Mouse (Mus musculus) hindbrain, embryonic 16.5 days (tissue): ENCODE measurements around the gene Pdk1. TPM values are rescaled to one million over a fixed set of nuclear protein-coding genes. Genes with fewer than 3 reads are reported as not detected.
"Not testable (repeated sequence)": the region's sequence is repeated elsewhere in the genome, so short reads cannot be mapped to it uniquely, and the experiment has no call there.

Source experiments
- ATAC-seq: fragments of 200-750 bp; cut with Nextera tagmentation; 2 replicates; pipeline ENCODE4 v1.8.0; 2017; ENCODE audit warnings: moderate TSS enrichment, moderate library complexity
- H3K27ac ChIP-seq: fragments of 300-500 bp; sonication (generic); 2 replicates; pipeline ENCODE4 v1.5.1; 2014; ENCODE audit warnings: low read depth, mild to moderate bottlenecking, control low read depth, low read length, moderate library complexity
- H3K27me3 ChIP-seq: fragments of 300-500 bp; sonication (generic); replicated peaks from 2 replicates; pipeline ENCODE4 v1.6.1; 2014; ENCODE audit warnings: low read length; ENCODE audit not compliant: control insufficient read depth, insufficient read depth
- H3K36me3 ChIP-seq: fragments of 300-500 bp; sonication (generic); 2 replicates; pipeline ENCODE4 v1.6.1; 2014; ENCODE audit warnings: mild to moderate bottlenecking, low read length, moderate library complexity, mixed read lengths; ENCODE audit not compliant: control insufficient read depth, insufficient read depth
- H3K4me1 ChIP-seq: fragments of 300-500 bp; sonication (generic); 2 replicates; pipeline ENCODE4 v1.6.1; 2014; ENCODE audit warnings: low read depth, low read length; ENCODE audit not compliant: control insufficient read depth, insufficient read depth
- H3K4me2 ChIP-seq: fragments of 300-500 bp; sonication (generic); 2 replicates; pipeline ENCODE4 v1.6.1; 2014; ENCODE audit warnings: mild to moderate bottlenecking, low read length, control low read depth, moderate library complexity
- H3K4me3 ChIP-seq: fragments of 300-500 bp; sonication (generic); 2 replicates; pipeline ENCODE4 v1.5.1; 2014; ENCODE audit warnings: mild to moderate bottlenecking, low read length, control low read depth, moderate library complexity
- H3K9ac ChIP-seq: fragments of 300-500 bp; sonication (generic); 2 replicates; pipeline ENCODE4 v1.6.1; 2014; ENCODE audit warnings: low read depth, mild to moderate bottlenecking, control low read depth, low read length, moderate library complexity
- H3K9me3 ChIP-seq: fragments of 300-500 bp; sonication (generic); 2 replicates; pipeline ENCODE4 v1.6.1; 2014; ENCODE audit warnings: mild to moderate bottlenecking, low read length, moderate library complexity; ENCODE audit not compliant: control insufficient read depth
- WGBS: fragments of 180-500 bp; shearing (Covaris S2); extraction: QIAGEN DNeasy Blood & Tissue Kit; methylation state at CpG from one replicate; pipeline ENCODE4 v1.1.7; 2014; 5-methylcytosine and 5-hydroxymethylcytosine counted together
- polyA plus RNA-seq: library from polyadenylated mRNA; unstranded; fragments of >200 nt; fragmentation: Nextera tagmentation; extraction: Ambion mirVana; gene quantifications from 2 replicates; pipeline ENCODE4 v1.2.1, GENCODE M21; 2015

Pdk1 gene
- polyA plus RNA-seq, 1 experiment from 2014 or later: 24.0 TPM

DNA sequence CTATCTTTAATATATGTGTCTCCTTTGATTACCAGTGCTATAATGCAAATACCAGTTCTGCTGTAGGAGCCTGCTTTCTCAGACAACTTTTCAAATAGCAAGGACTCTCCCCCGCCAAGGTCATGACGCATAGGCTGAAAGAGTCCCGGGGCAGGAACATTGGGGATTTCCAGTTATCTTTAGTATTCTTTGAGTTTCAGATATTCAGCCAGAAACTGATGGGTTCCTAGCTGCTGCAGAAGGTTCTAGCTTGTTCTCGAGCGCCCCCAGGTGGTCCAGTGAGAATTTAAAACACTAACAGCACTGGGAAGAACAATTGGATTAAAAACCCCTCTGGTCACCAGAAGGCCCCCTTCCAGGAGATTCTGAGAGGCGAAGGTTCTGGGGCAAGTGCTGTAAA is 35.2 kb upstream of the Pdk1 start:
- H3K36me3 ChIP-seq: no peaks in the 10 kb centered on the region
- 46% methylated on average over 6 of the region's 6 CpGs for WGBS
- no peaks in the 10 kb centered on the region for H3K9me3 ChIP-seq
- no peaks in the 10 kb centered on the region for H3K27me3 ChIP-seq
- ATAC-seq: no peak
- no peak overlapping the region for H3K4me3 ChIP-seq
- no peaks in the 10 kb centered on the region for H3K4me1 ChIP-seq
- H3K27ac ChIP-seq: no peak overlapping the region
- H3K4me2 ChIP-seq: no peak overlapping the region
- no peak overlapping the region for H3K9ac ChIP-seq

- no peaks in the 10 kb centered on the region for H3K4me1 ChIP-seq
- 86% methylated on average over 9 of the region's 9 CpGs for WGBS
- H3K9ac ChIP-seq: no peak overlapping the region
- H3K9me3 ChIP-seq: no peaks in the 10 kb centered on the region
- H3K27me3 ChIP-seq: no peaks in the 10 kb centered on the region
- no peak overlapping the region for H3K4me3 ChIP-seq
- no peak overlapping the region for H3K27ac ChIP-seq
- no peak for ATAC-seq
- no peak overlapping the region for H3K4me2 ChIP-seq
- H3K36me3 ChIP-seq: peaks cover 2% of the 10 kb centered on the region; the same call in 1 of the 2 replicates
Observed at GRCm38 (mm10) chr2:71843316-71843715, 29.7 kb upstream of the Pdk1 start.

DNA sequence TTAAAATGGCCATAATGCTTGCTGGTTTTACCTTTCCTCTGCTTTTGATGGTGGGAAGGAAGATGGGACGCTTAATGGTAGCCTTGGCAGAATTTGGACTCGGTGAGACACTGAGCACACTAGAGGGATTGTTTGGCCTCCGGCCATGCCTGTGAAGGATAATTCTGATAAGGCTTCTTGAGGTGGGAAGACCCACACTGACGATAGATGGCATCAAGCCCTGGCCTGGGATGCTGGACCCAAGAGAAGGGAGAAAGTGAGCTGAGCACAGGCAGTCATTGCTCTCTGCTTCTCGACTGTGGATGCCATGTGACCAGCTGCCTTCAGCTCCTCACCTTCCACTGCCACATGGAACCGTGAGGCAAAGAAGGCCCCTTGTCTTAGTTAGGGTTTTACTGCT is 28.1 kb upstream of the Pdk1 start:
- no peaks in the 10 kb centered on the region for H3K9me3 ChIP-seq
- WGBS: 88% methylated on average over 6 of the region's 6 CpGs
- H3K4me2 ChIP-seq: no peak overlapping the region
- peaks cover 2% of the 10 kb centered on the region; the same call in 1 of the 2 replicates for H3K36me3 ChIP-seq
- H3K9ac ChIP-seq: no peak overlapping the region
- no peak overlapping the region for H3K4me3 ChIP-seq
- no peak overlapping the region for H3K27ac ChIP-seq
- H3K4me1 ChIP-seq: no peaks in the 10 kb centered on the region
- H3K27me3 ChIP-seq: no peaks in the 10 kb centered on the region
- ATAC-seq: no peak

DNA sequence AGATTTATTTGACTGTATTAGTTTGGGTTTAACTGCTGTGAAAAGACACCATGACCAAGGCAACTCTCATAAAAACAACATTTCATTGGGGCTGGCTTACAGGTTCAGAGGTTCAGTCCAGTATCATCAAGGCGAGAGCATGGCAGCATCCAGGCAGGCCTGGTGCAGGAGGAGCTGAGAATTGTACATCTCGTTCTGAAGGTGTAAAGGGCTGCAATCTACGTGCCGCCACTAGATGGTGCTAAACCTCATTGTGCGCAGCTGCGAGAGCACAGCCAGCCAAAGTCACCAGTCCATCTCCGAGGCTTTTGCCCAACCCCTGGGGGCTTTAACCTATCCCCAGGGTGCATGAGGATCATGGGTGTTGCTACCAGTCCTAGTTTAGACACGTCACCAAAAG is 20.9 kb upstream of the Pdk1 start:
- H3K9ac ChIP-seq, H3K27ac ChIP-seq, H3K9me3 ChIP-seq, H3K4me2 ChIP-seq, H3K27me3 ChIP-seq, H3K4me3 ChIP-seq, H3K36me3 ChIP-seq, H3K4me1 ChIP-seq: not testable (repeated sequence)
- 1% methylated on average over 6 of the region's 8 CpGs for WGBS
- ATAC-seq: peak; percentile 52; the same call in 1 of the 2 replicates

- no peak for ATAC-seq
Observed at GRCm38 (mm10) chr2:71855076-71855475, 17.9 kb upstream of the Pdk1 start.

GRCm38 (mm10) chr2:71863531-71864173 is 9.4 kb upstream of the Pdk1 start:
- no peaks in the 10 kb centered on the region for H3K36me3 ChIP-seq
- no peak overlapping the region for H3K9ac ChIP-seq
- H3K4me2 ChIP-seq: no peak overlapping the region
- H3K4me3 ChIP-seq: no peak overlapping the region
- no peak for ATAC-seq
- no peak overlapping the region for H3K27ac ChIP-seq
- H3K9me3 ChIP-seq: no peaks in the 10 kb centered on the region
- no peaks in the 10 kb centered on the region for H3K4me1 ChIP-seq
- H3K27me3 ChIP-seq: no peaks in the 10 kb centered on the region
- 87% methylated on average over 5 of the region's 5 CpGs for WGBS

More at GRCm38 (mm10) chr2:71855076-71855475, 17.9 kb upstream of the Pdk1 start:
- no peak overlapping the region for H3K4me2 ChIP-seq
- no peak overlapping the region for H3K9ac ChIP-seq
- WGBS: 62% methylated on average over 5 of the region's 5 CpGs
- H3K27ac ChIP-seq: no peak overlapping the region
- H3K4me3 ChIP-seq: no peak overlapping the region
- no peaks in the 10 kb centered on the region for H3K4me1 ChIP-seq
- H3K27me3 ChIP-seq: no peaks in the 10 kb centered on the region
- H3K9me3 ChIP-seq: no peaks in the 10 kb centered on the region
- no peaks in the 10 kb centered on the region for H3K36me3 ChIP-seq

DNA sequence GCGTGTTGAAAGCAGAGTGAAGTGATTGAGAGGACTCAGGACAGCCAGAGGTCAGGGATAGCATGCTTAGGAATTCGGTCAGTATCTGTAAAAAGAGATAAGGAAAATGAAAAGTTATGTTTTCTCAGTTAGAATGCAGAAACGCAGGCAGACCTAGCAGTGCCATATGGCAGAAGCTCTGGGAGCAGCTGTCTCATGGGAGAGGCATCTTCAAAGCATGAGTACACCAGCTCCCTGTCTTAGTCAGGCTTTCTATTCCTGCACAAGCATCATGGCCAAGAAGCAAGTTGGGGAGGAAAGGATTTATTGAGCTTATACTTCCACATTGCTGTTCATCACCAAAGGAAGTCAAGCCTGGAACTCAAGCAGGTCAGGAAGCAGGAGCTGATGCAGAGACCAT is 8.0 kb upstream of the Pdk1 start:
- Histone ChIP-seq H3K36me3 (no peaks in the 10 kb centered on the region), H3K9me3 (no peaks in the 10 kb centered on the region), H3K9ac (no peak overlapping the region), H3K4me2 (no peak overlapping the region), H3K4me3 (no peak overlapping the region), H3K27ac (no peak overlapping the region), H3K4me1 (no peaks in the 10 kb centered on the region), H3K27me3 (no peaks in the 10 kb centered on the region)
- 83% methylated on average over 3 of the region's 3 CpGs for WGBS
- ATAC-seq: no peak

DNA sequence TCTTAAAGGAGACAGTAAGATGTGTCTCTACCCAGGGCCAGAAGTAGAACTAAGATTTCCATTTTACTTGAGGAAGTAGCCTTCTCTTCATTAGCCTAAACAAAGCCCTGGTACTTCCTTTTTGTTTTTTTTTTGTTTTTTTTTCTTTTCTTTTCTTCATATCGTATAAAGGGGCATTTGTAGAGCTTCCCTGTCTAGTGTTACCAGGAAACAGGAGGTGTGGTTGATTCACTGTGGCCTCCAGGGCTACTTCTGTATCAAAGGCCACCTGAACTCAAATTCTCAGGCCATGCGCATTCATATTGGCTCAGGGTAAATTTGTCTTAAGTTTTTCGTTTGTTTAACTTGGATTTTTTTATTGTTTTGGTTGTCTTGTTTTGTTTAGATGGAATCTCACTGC is 7.1 kb upstream of the Pdk1 start:
- no peaks in the 10 kb centered on the region for H3K36me3 ChIP-seq
- H3K4me3 ChIP-seq: no peak overlapping the region
- no peaks in the 10 kb centered on the region for H3K27me3 ChIP-seq
- no peak overlapping the region for H3K27ac ChIP-seq
- no peaks in the 10 kb centered on the region for H3K4me1 ChIP-seq
- no peak overlapping the region for H3K9ac ChIP-seq
- no peaks in the 10 kb centered on the region for H3K9me3 ChIP-seq
- ATAC-seq: no peak
- 74% methylated on average over 3 of the region's 3 CpGs for WGBS
- H3K4me2 ChIP-seq: no peak overlapping the region

DNA sequence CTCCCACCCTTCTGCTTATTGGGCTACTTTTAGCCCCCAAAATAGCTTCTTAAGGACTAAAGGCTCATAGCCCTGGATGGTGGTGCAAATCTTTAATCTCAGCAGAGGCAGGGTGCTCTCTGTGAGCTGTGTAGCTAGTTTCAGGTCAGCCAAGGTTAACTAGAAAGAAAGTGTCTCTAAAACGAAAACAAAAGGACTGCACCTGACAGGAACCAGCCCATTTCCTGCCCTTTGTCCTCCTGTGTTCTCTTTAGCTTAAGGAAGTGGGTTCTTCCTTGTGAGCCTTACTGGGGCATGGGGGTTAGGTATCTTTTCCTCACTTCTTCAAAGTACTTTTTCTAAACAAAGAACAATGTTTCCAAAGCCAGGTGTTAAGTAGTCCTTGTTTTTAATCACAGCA is 6.5 kb upstream of the Pdk1 start:
- H3K4me3 ChIP-seq: no peak overlapping the region

DNA sequence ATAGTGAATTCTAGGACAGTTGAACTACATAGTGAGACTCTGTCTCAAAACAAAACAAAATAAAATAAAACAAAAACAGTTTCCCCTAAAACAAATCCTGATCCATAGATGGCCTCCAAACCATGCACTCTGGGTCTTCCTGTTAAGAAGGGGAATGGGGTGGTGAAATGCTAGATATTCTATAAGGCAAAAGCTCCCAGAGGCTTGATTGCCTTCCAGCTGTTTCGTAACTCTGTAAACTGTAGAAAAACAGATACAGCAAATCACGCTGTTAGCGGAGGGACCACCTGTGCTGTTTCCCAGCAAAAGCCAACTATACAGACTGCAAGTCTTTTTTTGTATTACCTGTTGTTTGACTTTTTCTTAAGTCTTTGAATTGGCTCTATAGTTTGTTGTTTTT is 6.0 kb upstream of the Pdk1 start:
- Histone ChIP-seq H3K27ac (no peak overlapping the region), H3K4me1 (no peaks in the 10 kb centered on the region), H3K9me3 (no peaks in the 10 kb centered on the region), H3K4me3 (no peak overlapping the region), H3K36me3 (no peaks in the 10 kb centered on the region), H3K4me2 (no peak overlapping the region), H3K27me3 (no peaks in the 10 kb centered on the region), H3K9ac (no peak overlapping the region)
- 77% methylated on average over 3 of the region's 3 CpGs for WGBS
- no peak for ATAC-seq

More for the DNA sequence above, 6.5 kb upstream of the Pdk1 start:
- H3K4me1 ChIP-seq: no peaks in the 10 kb centered on the region
- 56% methylated on average over 1 of the region's 1 CpGs for WGBS
- H3K36me3 ChIP-seq: no peaks in the 10 kb centered on the region
- H3K9me3 ChIP-seq: no peaks in the 10 kb centered on the region
- H3K27ac ChIP-seq: no peak overlapping the region
- no peak overlapping the region for H3K9ac ChIP-seq
- H3K27me3 ChIP-seq: no peaks in the 10 kb centered on the region
- no peak overlapping the region for H3K4me2 ChIP-seq
- ATAC-seq: no peak
